In the genomic region with DNA sequence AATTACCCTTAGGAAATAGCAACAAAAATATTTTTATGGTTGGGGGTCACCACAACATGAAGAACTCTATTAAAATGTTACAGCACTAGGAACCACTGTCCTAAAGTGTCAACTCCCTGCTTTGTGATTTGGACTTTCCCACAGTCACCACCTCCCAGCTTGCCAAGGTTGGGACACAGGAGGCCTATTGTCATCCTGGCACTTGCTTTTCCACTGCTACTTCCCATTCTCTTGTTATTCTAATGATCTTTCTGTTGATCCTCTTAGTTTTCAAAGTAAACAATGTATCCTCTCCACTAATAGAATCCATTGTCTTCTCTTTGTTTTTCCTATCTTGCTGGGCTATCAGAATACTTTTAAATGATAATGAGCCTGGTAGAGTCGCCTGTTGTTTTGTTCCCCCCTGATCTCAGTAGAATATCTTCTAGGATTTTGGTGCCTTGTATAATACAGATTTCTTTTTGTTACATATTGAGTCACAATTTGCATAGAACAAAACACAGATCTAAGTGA, we compare ENCODE assay signal across 26 mouse cellular contexts.
"Had no signal": no experiment of that assay in that cellular context is flagged by ENCODE, and none has a peak within 500 bp of the region (broad histone marks: within the 10 kb centered on the region; RNA-seq: fewer than 3 reads in every experiment).

No protein-coding gene starts in this region.

- H3K36me3 ChIP-seq: heart, embryonic 12.5 days; hindbrain, embryonic 10.5 days; hindbrain, embryonic 12.5 days; kidney, embryonic 15.5 days; limb, embryonic 13.5 days; limb, embryonic 15.5 days; liver, embryonic 12.5 days had no signal

- ATAC-seq: hindbrain, embryonic 16.5 days; inflammation-experienced regulatory T-cells, adult 6 months; intestine, embryonic 16.5 days; liver, embryonic 12.5 days had no signal

- DNase-seq: gastrocnemius, postnatal 14 days; gastrocnemius, postnatal 36 days; heart, adult 11 months; heart, adult 2 months; heart, postnatal 10 days; heart, postnatal 4 days; kidney, adult 11 months; kidney, adult 2 months; kidney, adult 9 months; kidney, postnatal 14 days; kidney, postnatal 36 days; layer of hippocampus, adult 9-11 months; layer of hippocampus, postnatal 36 days; left cerebral cortex, postnatal 4 days had no signal

- H3K4me1 ChIP-seq: heart, embryonic 12.5 days; hindbrain, embryonic 12.5 days; kidney, embryonic 15.5 days; limb, embryonic 13.5 days; limb, embryonic 15.5 days; liver, embryonic 12.5 days had no signal

- H3K27me3 ChIP-seq: heart, embryonic 12.5 days; hindbrain, embryonic 12.5 days; kidney, embryonic 15.5 days; limb, embryonic 13.5 days; limb, embryonic 15.5 days; liver, embryonic 12.5 days had no signal

- H3K9ac ChIP-seq: heart, embryonic 12.5 days; hindbrain, embryonic 12.5 days; hindbrain, embryonic 14.5 days; kidney, embryonic 15.5 days; limb, embryonic 13.5 days; limb, embryonic 15.5 days; liver, embryonic 12.5 days had no signal

- H3K27ac ChIP-seq: heart, adult 2 months; hindbrain, embryonic 10.5 days; hindbrain, embryonic 12.5 days; hindbrain, embryonic 14.5 days; kidney, embryonic 15.5 days; kidney, postnatal 0 days; limb, embryonic 13.5 days; limb, embryonic 15.5 days; liver, embryonic 12.5 days had no signal

- H3K9me3 ChIP-seq: heart, embryonic 12.5 days; hindbrain, embryonic 10.5 days; hindbrain, embryonic 12.5 days; kidney, embryonic 15.5 days; limb, embryonic 13.5 days; limb, embryonic 15.5 days; liver, embryonic 12.5 days had no signal

- H3K4me2 ChIP-seq: heart, embryonic 12.5 days; hindbrain, embryonic 12.5 days; hindbrain, embryonic 14.5 days; kidney, embryonic 15.5 days; limb, embryonic 13.5 days; limb, embryonic 15.5 days; liver, embryonic 12.5 days had no signal

- H3K4me3 ChIP-seq: heart, adult 2 months; heart, embryonic 12.5 days; hindbrain, embryonic 10.5 days; hindbrain, embryonic 12.5 days; kidney, embryonic 15.5 days; limb, embryonic 13.5 days; limb, embryonic 15.5 days; liver, embryonic 12.5 days had no signal
